Mouse (Mus musculus) left cerebral cortex, postnatal 10 days (tissue): ENCODE measurements around the gene Slc50a1. TPM values are rescaled to one million over a fixed set of nuclear protein-coding genes. Genes with fewer than 3 reads are reported as not detected.

ENCODE experiments used
- DNase-seq, 2 experiments: peaks; one replicate each; pipeline ENCODE4 v3.0.0; 2021 to 2022; ENCODE audit warnings: low spot score in 2 of 2, mixed read lengths in 1 of 2; ENCODE audit errors: extremely low spot score in 1 of 2
- intact Hi-C: fragments of 180-260 bp; cut with DNase I; formaldehyde crosslinking; loops from one replicate; pipeline ENCODE4 v1.15.1; 2025
- total RNA-seq, 2 experiments: library from RNA; stranded (reverse); gene quantifications; 2 replicates each; pipeline ENCODE4 v1.2.3; 2021

Slc50a1 gene
- 10 to 100 TPM; 17.9 to 22.3 TPM for total RNA-seq

- peak; percentile 73 to 93 for DNase-seq
- intact Hi-C loops = no loop called here
Measured at GRCm38 (mm10) chr3:89270051-89270755, at the start of gene Slc50a1. Gene Slc50a1 (minus strand): TSS chr3:89270570.

DNA sequence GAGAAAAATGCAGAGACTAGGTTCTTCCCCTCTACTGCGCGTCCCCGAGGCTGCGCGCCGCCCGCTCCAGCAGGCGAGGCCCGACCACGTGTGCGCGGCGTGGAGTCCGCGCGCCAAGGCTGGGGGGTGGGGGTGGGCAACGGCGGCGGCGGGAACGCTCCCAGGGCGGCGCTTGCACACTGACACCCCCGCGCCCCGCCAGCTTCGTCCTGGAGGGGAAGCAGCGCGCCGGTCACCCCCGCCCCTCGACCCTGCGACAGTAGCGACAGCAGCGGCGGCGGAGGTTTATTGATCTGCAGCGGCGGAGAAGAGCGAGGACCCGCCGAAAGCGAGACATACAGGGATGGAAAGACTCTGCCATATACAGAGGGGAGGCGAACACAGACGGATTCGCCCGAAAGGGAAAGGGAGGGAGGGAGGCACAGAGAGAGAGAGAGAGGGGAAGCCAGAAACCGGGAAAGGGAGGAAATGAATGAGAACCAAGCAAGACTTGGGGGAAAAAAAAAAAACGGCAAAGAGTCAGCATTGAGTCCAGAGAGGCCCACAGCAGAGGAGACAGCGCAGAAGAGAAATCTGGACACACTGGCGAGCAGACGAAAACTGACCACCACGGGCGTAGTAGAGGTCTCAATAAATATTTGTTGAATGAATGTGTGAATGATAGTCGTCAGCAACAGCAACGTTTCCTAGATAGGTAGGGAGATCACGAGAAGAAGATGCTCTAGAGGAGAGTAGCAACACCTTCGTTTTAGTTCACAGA is 49.4 kb upstream of the Slc50a1 start:
- peak in 1 of 2 experiments; percentile 81 for DNase-seq
- intact Hi-C loops = loop anchor here (5.0 to 10.0 kb wide), 2 partner anchors 33 to 535 kb away; no protein-coding TSS in a partner anchor

DNA sequence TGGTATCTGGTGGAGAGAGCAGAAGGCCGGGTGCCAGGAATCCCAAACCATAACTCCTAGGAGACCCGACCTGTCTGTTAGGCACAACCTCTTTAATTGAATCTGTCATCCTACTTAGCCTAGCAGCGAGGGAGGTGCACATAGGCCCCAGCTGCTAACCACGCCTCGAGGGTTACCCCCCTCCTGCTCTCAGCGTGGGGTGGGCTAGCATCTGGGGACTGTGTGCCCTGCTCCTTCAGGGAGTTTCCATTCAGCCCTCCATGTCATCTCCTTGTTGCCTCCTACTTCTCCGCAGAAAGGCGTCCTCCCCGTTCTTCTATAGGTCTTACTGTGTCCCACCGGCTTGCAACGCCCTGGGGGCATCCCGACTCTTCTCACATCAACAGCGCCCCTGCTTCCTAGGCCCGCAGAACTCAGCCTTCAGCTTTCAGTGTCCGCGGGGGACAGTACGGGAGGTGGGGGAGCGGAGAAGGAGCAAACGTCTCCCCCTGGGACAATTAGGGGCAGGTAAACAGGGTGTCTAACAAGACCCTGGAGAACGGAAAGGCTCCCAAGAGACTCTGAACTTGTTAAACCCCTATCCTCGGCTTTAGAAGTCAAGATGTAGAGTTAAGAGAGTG is 48.7 kb upstream of the Slc50a1 start:
- DNase-seq = no peak
- intact Hi-C loops = loop anchor here (5.0 to 10.0 kb wide), 2 partner anchors 33 to 536 kb away; no protein-coding TSS in a partner anchor

- intact Hi-C loops = loop anchor here (5.0 to 10.0 kb wide), 2 partner anchors 34 to 536 kb away; no protein-coding TSS in a partner anchor
- DNase-seq = no peak
Measured at GRCm38 (mm10) chr3:89318316-89318715, 47.9 kb upstream of the Slc50a1 start.

GRCm38 (mm10) chr3:89317246-89317645 is 46.9 kb upstream of the Slc50a1 start:
- no peak for DNase-seq
- intact Hi-C loops = loop anchor here (5.0 to 10.0 kb wide), 2 partner anchors 35 to 538 kb away; no protein-coding TSS in a partner anchor

GRCm38 (mm10) chr3:89316833-89317232 is 46.5 kb upstream of the Slc50a1 start:
- peak; percentile 85 to 89 for DNase-seq
- intact Hi-C loops = loop anchor here (5.0 to 10.0 kb wide), 2 partner anchors 35 to 538 kb away; no protein-coding TSS in a partner anchor

DNA sequence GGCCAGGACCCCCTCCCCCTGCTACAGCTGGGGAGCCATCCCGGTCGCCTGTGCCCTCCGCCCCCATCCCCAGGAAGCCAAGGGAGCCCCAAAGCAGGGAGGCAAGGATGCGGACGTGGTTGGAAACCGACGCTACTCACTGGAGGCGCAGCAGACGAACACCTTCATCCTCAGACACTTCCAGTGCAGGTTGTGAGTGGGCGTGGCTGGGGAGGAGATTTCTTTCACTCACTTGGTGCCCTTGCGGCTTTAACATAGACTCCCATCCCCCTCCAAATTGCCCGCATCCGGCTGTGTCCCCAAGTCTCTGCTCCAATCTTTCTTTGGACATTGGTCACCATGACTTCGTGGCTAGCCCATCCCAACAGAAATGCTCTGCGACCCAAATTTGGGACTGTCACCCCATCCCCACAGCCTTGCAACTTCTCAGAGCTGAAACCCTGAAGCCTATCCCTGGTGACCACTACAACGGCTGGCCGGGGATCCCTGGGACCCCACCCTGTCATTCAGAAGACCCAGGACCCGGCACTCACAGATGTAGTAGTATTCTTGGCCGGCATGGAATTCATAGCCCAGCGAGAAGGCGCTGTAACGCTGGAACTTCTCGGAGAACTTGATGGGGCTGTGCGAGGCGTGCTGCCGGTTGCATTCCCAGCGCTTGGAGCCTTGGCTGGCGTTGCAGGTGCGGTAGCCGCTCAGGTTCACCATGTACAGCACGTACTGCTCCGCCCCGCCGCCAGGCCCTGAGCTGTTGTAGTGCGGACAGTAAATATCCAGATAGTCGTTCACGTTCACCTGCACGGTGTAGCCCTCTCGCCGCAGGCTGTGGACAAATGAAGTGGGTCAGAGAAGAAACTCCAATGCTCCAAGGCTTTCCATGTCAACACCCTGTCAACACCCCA is 45.8 kb upstream of the Slc50a1 start:
- intact Hi-C loops = loop anchor here (5.0 to 10.0 kb wide), 2 partner anchors 36 to 539 kb away; no protein-coding TSS in a partner anchor
- no peak for DNase-seq

DNA sequence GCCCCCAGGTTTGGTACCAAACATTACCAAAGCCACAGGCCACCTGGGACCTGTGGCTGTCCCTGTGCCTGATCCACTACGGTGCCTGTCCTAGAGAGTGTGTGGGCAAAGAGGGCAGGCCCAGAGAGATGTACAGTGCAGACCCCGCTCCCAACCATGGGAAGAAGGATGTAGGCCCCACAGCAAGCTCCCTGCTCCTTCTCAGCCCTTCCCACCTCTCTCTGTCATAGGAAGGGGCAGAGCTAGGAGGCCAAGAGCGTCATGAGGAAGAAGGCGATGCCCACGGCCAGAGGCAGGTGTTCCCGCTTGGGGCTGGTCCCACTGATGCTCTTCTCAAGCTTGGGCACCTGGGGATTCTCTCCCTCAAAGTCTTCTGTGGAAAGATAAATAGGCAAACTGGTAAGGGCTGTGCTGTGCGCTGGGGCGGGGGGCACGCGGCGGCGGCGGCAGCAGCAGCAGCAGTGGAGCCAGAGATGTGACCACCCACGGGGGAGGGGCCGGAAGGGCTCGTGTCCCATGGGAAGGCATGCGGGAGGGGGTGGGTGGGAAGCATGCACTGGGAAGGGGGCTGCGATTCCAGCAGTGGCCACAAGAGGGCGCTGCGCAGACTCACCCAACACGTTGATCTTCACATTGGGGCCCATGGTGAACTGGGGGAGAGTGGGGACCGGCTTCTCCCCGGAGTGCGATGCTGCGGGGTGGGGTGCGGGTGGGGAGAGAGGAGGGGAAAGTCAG is 45.0 kb upstream of the Slc50a1 start:
- intact Hi-C loops = loop anchor here (5.0 to 10.0 kb wide), 2 partner anchors 37 to 539 kb away; no protein-coding TSS in a partner anchor
- DNase-seq = peak; percentile 77 to 90

DNA sequence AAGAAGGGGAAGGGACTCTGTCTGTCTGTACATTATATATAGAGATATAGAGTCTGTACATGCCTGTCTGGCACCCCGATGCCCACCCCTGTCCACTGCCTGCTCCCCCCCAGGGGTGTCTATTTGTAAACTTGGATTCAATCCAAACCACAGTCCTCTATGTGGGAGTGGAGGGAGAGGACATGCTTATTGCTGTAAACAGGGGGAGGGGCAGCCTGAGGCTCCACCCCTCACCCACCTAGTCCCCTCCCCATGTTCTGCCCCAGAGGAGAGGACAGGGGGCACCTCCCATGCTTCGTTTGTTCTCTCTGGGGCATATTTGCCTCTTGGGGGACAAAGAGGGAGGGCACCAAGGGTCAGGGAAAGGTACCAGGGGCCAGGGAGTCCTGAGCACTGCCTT is 44.4 kb upstream of the Slc50a1 start:
- intact Hi-C loops = loop anchor here (5.0 to 10.0 kb wide), 2 partner anchors 38 to 540 kb away; no protein-coding TSS in a partner anchor
- DNase-seq = no peak

GRCm38 (mm10) chr3:89314340-89314739 is 44.0 kb upstream of the Slc50a1 start:
- peak in 1 of 2 experiments; percentile 53 for DNase-seq
- intact Hi-C loops = loop anchor here (10.0 kb wide), 1 partner anchor 540 kb away; no protein-coding TSS in a partner anchor

DNA sequence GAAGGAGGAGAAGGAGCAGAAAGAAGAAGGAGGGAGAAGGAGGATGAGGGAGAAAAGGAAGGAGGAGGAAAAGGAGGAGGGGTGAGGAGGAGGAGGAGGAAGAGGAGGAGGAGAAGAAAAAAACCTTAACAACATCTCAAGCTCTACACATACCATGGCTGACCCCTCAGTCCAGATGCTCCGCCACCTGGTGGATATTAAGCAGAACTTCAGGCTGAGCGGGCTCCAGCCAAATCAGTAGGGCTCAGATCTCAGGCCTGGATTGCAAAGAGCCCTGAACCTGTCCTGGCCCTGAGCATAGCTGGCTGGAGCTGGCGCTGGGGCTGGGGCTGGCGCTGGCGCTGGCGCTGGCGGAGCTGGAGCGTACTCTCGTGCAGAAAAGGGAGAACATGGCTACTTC is 37.7 kb upstream of the Slc50a1 start:
- DNase-seq = peak; percentile 44 to 63
- intact Hi-C loops = no loop called here

DNA sequence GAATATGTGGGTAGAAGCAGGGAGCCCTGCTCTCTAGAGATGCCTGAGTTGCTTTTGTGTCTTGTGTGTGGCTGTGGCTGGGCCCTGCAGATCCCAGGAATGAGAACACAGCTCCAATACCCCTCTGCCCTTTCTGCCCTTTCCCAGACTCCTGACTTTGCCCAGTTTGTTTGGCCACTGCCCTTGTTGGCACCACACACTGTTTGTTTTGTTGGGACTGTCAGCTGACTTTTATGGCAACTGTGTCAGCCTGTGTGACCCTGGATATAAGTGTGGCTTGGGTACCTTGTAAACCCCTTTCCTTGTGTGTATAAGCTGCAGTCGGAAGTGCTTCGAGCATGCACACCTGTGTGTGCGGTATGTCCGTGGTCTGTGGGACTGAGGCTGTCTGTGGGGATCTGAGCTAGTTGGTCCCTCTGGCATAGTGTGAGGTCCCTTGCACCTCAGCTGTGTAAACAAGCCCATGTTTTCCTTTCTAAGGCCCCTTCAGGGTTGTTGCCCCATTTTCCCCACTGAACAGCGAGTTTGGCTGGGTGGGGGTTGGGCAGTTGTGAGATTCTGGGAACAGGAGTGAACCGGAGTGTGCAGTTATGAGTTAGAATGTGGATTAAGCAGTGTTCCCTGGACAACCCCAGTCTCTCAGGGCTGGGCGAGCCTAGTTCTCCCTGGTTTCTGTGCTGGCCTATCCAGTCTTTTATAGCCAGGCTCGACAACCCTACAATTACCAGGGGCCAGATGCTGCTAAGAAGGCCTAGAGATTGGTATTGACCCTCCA is 35.4 kb upstream of the Slc50a1 start:
- intact Hi-C loops = no loop called here

DNA sequence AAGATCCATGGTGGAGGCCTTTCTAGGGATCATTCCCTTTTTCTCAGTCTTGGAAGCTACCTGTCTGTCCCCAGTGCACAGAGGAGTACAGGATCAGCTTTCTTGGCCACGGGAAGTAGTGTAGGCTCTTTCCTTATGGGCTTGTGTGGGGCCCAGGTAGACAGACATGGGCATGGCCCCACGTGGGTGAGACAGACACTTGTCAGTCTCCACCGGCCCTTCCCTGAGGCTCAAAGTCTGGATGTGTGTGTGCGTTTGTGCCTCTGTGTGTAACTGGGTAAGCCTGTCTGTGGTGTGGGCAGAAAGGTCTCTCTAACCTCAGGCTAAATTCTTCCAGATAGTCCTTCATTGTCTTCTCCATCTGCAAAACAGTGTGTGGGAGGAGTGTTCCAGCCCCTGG is 34.7 kb upstream of the Slc50a1 start:
- DNase-seq = no peak
- intact Hi-C loops = no loop called here

More for the DNA sequence above, 35.4 kb upstream of the Slc50a1 start:
- DNase-seq = no peak

- intact Hi-C loops = no loop called here
- no peak for DNase-seq
Measured at GRCm38 (mm10) chr3:89304440-89304839, 34.1 kb upstream of the Slc50a1 start.

DNA sequence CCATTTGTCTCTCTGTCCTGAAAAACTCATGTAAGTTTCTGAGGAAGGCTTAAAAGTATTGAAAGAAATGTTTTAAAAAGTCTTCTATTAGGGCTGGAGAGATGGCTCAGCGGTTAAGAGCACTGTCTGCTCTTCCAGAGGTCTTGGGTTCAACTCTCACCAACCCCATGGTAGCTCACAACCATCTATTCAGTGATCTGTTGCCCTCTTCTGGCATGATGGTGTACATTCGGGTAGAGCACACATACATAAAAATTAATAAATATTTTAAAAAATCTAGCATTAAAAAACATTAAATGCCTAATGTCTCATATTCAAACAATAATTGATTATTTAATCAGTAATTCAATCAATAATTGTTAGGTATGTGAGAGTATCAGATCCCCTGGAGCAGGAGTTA is 30.1 kb upstream of the Slc50a1 start:
- no peak for DNase-seq
- intact Hi-C loops = no loop called here

DNA sequence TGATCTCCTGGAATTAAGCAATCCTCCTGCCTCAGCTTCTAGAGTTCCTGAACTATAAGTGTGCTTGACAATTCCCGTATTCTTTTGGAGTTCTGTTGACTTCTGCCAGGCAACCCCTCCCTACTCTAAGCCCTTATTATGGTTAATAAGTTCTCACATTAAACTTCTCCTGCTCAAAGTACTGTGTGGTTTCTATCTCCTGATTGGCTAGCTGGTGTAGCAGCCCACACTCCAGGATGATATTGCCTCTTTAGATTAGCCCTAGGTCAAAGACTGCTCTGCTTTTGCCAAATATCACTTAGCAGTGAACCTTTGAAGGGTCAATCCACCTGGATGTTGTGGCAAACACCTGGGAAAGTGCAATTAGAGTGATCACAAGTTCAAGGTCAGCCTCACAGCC is 29.7 kb upstream of the Slc50a1 start:
- DNase-seq = no peak
- intact Hi-C loops = no loop called here

DNA sequence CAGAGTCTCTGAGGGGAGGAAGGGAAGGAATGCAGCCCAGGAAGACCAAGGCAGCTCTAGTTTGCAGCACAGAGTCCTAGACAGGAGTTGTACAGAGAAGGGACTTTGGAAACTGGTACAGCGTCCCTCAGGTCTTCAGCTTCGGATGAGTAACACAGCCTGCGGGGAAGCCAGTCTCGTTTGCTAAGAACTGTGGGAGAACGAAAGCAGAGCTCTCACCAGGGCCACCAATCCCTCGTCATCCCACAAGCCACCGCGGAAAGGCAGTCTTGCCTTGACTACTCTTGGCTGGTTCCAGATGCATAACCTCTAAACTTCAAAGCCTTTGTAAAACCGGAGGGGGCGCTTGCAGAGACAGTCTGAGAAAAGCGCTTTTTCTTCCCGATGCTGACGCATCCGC is 29.1 kb upstream of the Slc50a1 start:
- DNase-seq = peak in 1 of 2 experiments; percentile 49
- intact Hi-C loops = loop anchor here (5.0 kb wide), 1 partner anchor 47 kb away; no protein-coding TSS in a partner anchor
